Mouse (Mus musculus): ENCODE data around the gene Gm3248. TPM values are rescaled to one million over a fixed set of nuclear protein-coding genes. Genes with fewer than 3 reads are reported as not detected.
"Not testable (repeated sequence)": the region's sequence is repeated elsewhere in the genome, so short reads cannot be mapped to it uniquely, and the experiment has no call there.

The Gm3248 gene
- total RNA-seq (2022): under 1 TPM in 2 of 4 experiments, not detected in 2; 0.22 to 0.59 TPM

GRCm38 (mm10) chr14:5961635-5962034 is at the start of gene Gm3248:
TSS of gene Gm3248 (minus strand) at chr14:5961745.
- not testable (repeated sequence) for DNase-seq

GRCm38 (mm10) chr14:5987136-5987535 is 25.6 kb upstream of the Gm3248 start:
- peak; percentile 3 for DNase-seq

- not testable (repeated sequence) for DNase-seq
These were observed 17.5 kb upstream of the Gm3248 start, which contains the start of gene Gm3453 for GRCm38 (mm10) chr14:5979037-5979436. TSS of gene Gm3453 (minus strand) at chr14:5979137.

GRCm38 (mm10) chr14:5962441-5962840 is 896 bp upstream of the Gm3248 start:
- DNase-seq: not testable (repeated sequence)

- not testable (repeated sequence) for DNase-seq
These were observed 443 bp downstream of the Gm3248 start for GRCm38 (mm10) chr14:5961102-5961501.

GRCm38 (mm10) chr14:5960479-5960878 is 1.1 kb downstream of the Gm3248 start:
- DNase-seq: not testable (repeated sequence)

- not testable (repeated sequence) for DNase-seq
These were observed 38.3 kb downstream of the Gm3248 start for GRCm38 (mm10) chr14:5923276-5923675.

GRCm38 (mm10) chr14:5918330-5918942 is 43.1 kb downstream of the Gm3248 start:
- not testable (repeated sequence) for DNase-seq

GRCm38 (mm10) chr14:5913701-5914100 is 47.8 kb downstream of the Gm3248 start:
- DNase-seq: not testable (repeated sequence)

Other genes starting within 250 kb of the Gm3248 start
- under 1 TPM in 3 of 4 experiments, not detected in 1; 0.16 to 0.62 (median 0.32) TPM for gene Gm3373, start 220.2 kb downstream of the Gm3248 start, total RNA-seq (2022)
- 1 to 10 TPM in 1 of 4 experiments, under 1 TPM in 1, not detected in 2; 0.21 to 1.4 TPM for gene Gm3383, start 153.8 kb downstream of the Gm3248 start, total RNA-seq (2022)
- gene Gm3424, start 131.4 kb downstream of the Gm3248 start, total RNA-seq (2022): not detected
- gene Gm8237, start 81.4 kb downstream of the Gm3248 start, total RNA-seq (2022): under 1 TPM in 1 of 4 experiments, not detected in 3; 0.35 TPM
- gene Gm3453, start 17.4 kb upstream of the Gm3248 start, total RNA-seq (2022): not detected
- gene Gm6337, start 96.5 kb upstream of the Gm3248 start, total RNA-seq (2022): not detected
- gene Gm8206, start 132.2 kb upstream of the Gm3248 start, total RNA-seq (2022): under 1 TPM in 2 of 4 experiments, not detected in 2; 0.31 to 0.34 TPM
- under 1 TPM in 2 of 4 experiments, not detected in 2; 0.43 to 0.48 TPM for gene Gm3468, start 146.9 kb upstream of the Gm3248 start, total RNA-seq (2022)
- gene Gm3476, start 164.1 kb upstream of the Gm3248 start, total RNA-seq (2022): not detected